Mouse (Mus musculus) CH12.LX (cell line): ENCODE results near the gene Cbfa2t3. TPM values are rescaled to one million over a fixed set of nuclear protein-coding genes. Genes with fewer than 3 reads are reported as not detected.
"Not testable (repeated sequence)": the region's sequence is repeated elsewhere in the genome, so short reads cannot be mapped to it uniquely, and the experiment has no call there.

ENCODE experiments used
- DNase-seq: peaks from one replicate; pipeline ENCODE4 v3.0.0-alpha.2; 2013; ENCODE audit errors: extremely low read depth
- H3K27ac ChIP-seq: 2 replicates; pipeline ENCODE4 v1.5.1; 2012; ENCODE audit warnings: low read depth, mild to moderate bottlenecking, control low read depth, moderate library complexity; ENCODE audit not compliant: insufficient read depth
- H3K27me3 ChIP-seq: replicated peaks from 2 replicates; pipeline ENCODE3; 2012; ENCODE audit warnings: inconsistent platforms
- H3K36me3 ChIP-seq, 2 experiments: replicated peaks in 1 of 2; 2 replicates each; pipeline versions ENCODE3 to v1.6.1; 2012; ENCODE audit warnings: inconsistent platforms in 1 of 2, low read length in 1 of 2, mild to moderate bottlenecking in 1 of 2, mixed read lengths in 1 of 2, moderate library complexity in 1 of 2; ENCODE audit not compliant: control insufficient read depth in 1 of 2, insufficient read depth in 1 of 2
- H3K4me1 ChIP-seq, 2 experiments: 2 replicates each; pipeline ENCODE4 v1.6.1; 2012; ENCODE audit warnings: inconsistent platforms in 1 of 2, moderate library complexity in 1 of 2; ENCODE audit not compliant: insufficient read depth in 2 of 2, control insufficient read depth in 1 of 2
- H3K4me2 ChIP-seq: 2 replicates; pipeline ENCODE4 v1.6.1; 2012; ENCODE audit warnings: low read depth, mild to moderate bottlenecking, control low read depth; ENCODE audit not compliant: poor library complexity, insufficient read depth, severe bottlenecking
- H3K4me3 ChIP-seq, 3 experiments: fragments of 150-350 bp in 1 of 3; sonication (generic) in 1 of 3; replicated peaks in 1 of 3; 2 replicates each; pipeline versions ENCODE3 to v1.5.1; 2011 to 2012; ENCODE audit warnings: low read depth in 2 of 3, low read length in 2 of 3, mild to moderate bottlenecking in 2 of 3, moderate library complexity in 2 of 3, control low read depth in 1 of 3, improper control_type of control experiment in 1 of 3, inconsistent platforms in 1 of 3, mixed read lengths in 1 of 3; ENCODE audit not compliant: poor library complexity in 1 of 3
- H3K79me2 ChIP-seq: replicated peaks from 2 replicates; pipeline ENCODE4 v1.6.1; 2012; ENCODE audit warnings: mild to moderate bottlenecking, moderate library complexity; ENCODE audit not compliant: control insufficient read depth, poor library complexity, insufficient read depth, severe bottlenecking; ENCODE audit errors: extremely low read depth
- H3K9ac ChIP-seq: 2 replicates; pipeline ENCODE4 v1.6.1; 2012; ENCODE audit warnings: low read depth, mild to moderate bottlenecking, control low read depth, moderate library complexity; ENCODE audit not compliant: insufficient read depth
- H3K9me3 ChIP-seq: replicated peaks from 2 replicates; pipeline ENCODE3; 2012; ENCODE audit warnings: low read length, inconsistent platforms, mixed read lengths
- BHLHE40 ChIP-seq: IDR thresholded peaks from 2 replicates; pipeline ENCODE4 v1.6.1; 2011; ENCODE audit warnings: mild to moderate bottlenecking, low read depth, low read length, improper control_type of control experiment
- CHD2 ChIP-seq: IDR thresholded peaks from 2 replicates; pipeline ENCODE4 v1.6.1; 2011; ENCODE audit warnings: low read length, improper control_type of control experiment
- CTCF ChIP-seq, 2 experiments: IDR thresholded peaks in 1 of 2; conservative IDR thresholded peaks in 1 of 2; 2 replicates each; pipeline ENCODE4 v1.5.1; 2011 to 2012; ENCODE audit warnings: low read depth in 2 of 2, low read length in 2 of 2, improper control_type of control experiment in 1 of 2, inconsistent platforms in 1 of 2, mild to moderate bottlenecking in 1 of 2, moderate library complexity in 1 of 2
- HCFC1 ChIP-seq: IDR thresholded peaks from 2 replicates; pipeline ENCODE4 v1.6.1; 2012; ENCODE audit warnings: low read depth, mild to moderate bottlenecking, inconsistent platforms, low read length, improper control_type of control experiment
- JUN ChIP-seq: IDR thresholded peaks from 2 replicates; pipeline ENCODE4 v1.6.1; 2011; ENCODE audit warnings: low read depth, mild to moderate bottlenecking, low read length, improper control_type of control experiment, moderate library complexity; ENCODE audit not compliant: insufficient read depth
- MAX ChIP-seq: IDR thresholded peaks from 2 replicates; pipeline ENCODE4 v1.6.1; 2011; ENCODE audit warnings: low read length, improper control_type of control experiment
- MEF2A ChIP-seq: IDR thresholded peaks from 2 replicates; pipeline ENCODE4 v1.6.1; 2014; ENCODE audit warnings: low read depth, mild to moderate bottlenecking, inconsistent platforms, low read length, improper control_type of control experiment, borderline replicate concordance
- MYC ChIP-seq: IDR thresholded peaks from 2 replicates; pipeline ENCODE4 v1.6.1; 2011; ENCODE audit warnings: low read depth, mild to moderate bottlenecking, improper control_type of control experiment, low read length
- NELFE ChIP-seq: IDR thresholded peaks from 2 replicates; pipeline ENCODE4 v1.6.1; 2011; ENCODE audit warnings: low read depth, low read length, improper control_type of control experiment
- POLR2A ChIP-seq: IDR thresholded peaks from 2 replicates; pipeline ENCODE4 v1.6.1; 2011; ENCODE audit warnings: low read depth, mild to moderate bottlenecking, improper control_type of control experiment, low read length
- RAD21 ChIP-seq: IDR thresholded peaks from 2 replicates; pipeline ENCODE4 v1.6.1; 2011; ENCODE audit warnings: low read depth, mild to moderate bottlenecking, low read length, improper control_type of control experiment, moderate library complexity
- RCOR1 ChIP-seq: conservative IDR thresholded peaks from 2 replicates; pipeline ENCODE4 v1.6.1; 2012; ENCODE audit warnings: low read depth, mild to moderate bottlenecking, inconsistent platforms, low read length, improper control_type of control experiment
- SIN3A ChIP-seq: IDR thresholded peaks from 2 replicates; pipeline ENCODE4 v1.6.1; 2012; ENCODE audit warnings: low read length, improper control_type of control experiment, inconsistent platforms
- UBTF ChIP-seq: IDR thresholded peaks from 2 replicates; pipeline ENCODE4 v1.6.1; 2012; ENCODE audit warnings: low read depth, mild to moderate bottlenecking, inconsistent platforms, low read length, improper control_type of control experiment, moderate library complexity
- ZKSCAN1 ChIP-seq: IDR thresholded peaks from 2 replicates; pipeline ENCODE4 v1.6.1; 2012; ENCODE audit warnings: low read depth, inconsistent platforms, low read length, improper control_type of control experiment, borderline replicate concordance
- ZMIZ1 ChIP-seq: IDR thresholded peaks from 2 replicates; pipeline ENCODE4 v1.6.1; 2012; ENCODE audit warnings: low read depth, mild to moderate bottlenecking, inconsistent platforms, low read length, improper control_type of control experiment
- ZNF384 ChIP-seq: IDR thresholded peaks from 2 replicates; pipeline ENCODE4 v1.6.1; 2012; ENCODE audit warnings: low read depth, low read length, improper control_type of control experiment, inconsistent platforms
- dilution Hi-C: fragments of 300-500 bp; cut with MboI; formaldehyde crosslinking; loops from 2 replicates; pipeline ENCODE4 v1.14.3; 2020; ENCODE audit warnings: low sequenced_read_pairs; ENCODE audit not compliant: extremely low pct_unique_long_range_greater_than_20kb, extremely low pct_ligation_motif_present
- in situ Hi-C: fragments of 300-500 bp; cut with MboI; formaldehyde crosslinking; loops from 3 replicates; pipeline ENCODE4 v1.14.3; 2019; ENCODE audit warnings: low sequenced_read_pairs, low pct_ligation_motif_present, low pct_unique_long_range_greater_than_20kb, mixed read lengths
- polyA plus RNA-seq: library from polyadenylated mRNA; unstranded; fragments of >175 nt; gene quantifications from 2 replicates; pipeline ENCODE4 v1.2.1, GENCODE M21; 2012; ENCODE audit warnings: low read depth; ENCODE audit not compliant: insufficient read length
- total RNA-seq, 2 experiments: library from RNA; depleted of rRNA; stranded (reverse); fragments of 300-350 nt in 1 of 2; fragments of >200 nt in 1 of 2; gene quantifications; 2 replicates each; pipeline ENCODE4 v1.2.3; 2012 to 2014

Gene Cbfa2t3
- total and polyA plus RNA-seq, 3 experiments = 0.47 to 22.6 (median 2.1) TPM

DNA sequence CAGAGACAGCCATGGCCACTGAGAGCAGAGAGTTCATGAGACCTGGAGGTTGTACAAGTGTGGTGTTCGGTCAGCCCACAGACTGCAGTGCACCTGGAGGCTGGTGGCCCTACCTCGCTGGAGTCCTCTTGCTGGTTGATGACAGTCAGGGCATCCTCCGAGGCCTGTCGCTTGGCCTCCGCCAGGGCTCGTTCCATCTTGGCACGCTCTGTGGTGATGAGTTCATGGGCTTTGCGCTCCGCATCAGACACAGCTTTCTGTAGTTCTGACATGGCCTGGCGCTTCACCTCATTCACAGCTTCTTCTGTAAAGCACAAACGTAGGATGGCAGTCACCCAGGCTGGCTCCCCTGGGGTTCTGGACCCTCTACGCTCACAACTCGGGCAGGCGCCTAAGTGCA is 65.7 kb downstream of the Cbfa2t3 start:
- peaks cover 77 to 92% of the 10 kb centered on the region in 2 experiments for H3K36me3 ChIP-seq
- TF ChIP-seq ZKSCAN1 = no peak
- no peak for TF ChIP-seq JUN
- TF ChIP-seq MYC = no peak
- no peak for TF ChIP-seq RAD21
- no peak for TF ChIP-seq SIN3A
- no peak for TF ChIP-seq MEF2A
- TF ChIP-seq UBTF = no peak
- no peak for TF ChIP-seq CHD2
- TF ChIP-seq POLR2A = no peak; the same call in 1 of the 2 replicates
- TF ChIP-seq BHLHE40 = no peak
- no peak for TF ChIP-seq RCOR1
- no peak for TF ChIP-seq ZMIZ1
- no peak for TF ChIP-seq ZNF384
- TF ChIP-seq NELFE = no peak
- no peak for TF ChIP-seq HCFC1
- TF ChIP-seq MAX = no peak
- DNase-seq = no peak
- H3K27ac ChIP-seq = no peak overlapping the region
- H3K27me3 ChIP-seq = no peaks in the 10 kb centered on the region
- no peak overlapping the region for H3K9ac ChIP-seq
- in situ Hi-C loops = no loop called here
- dilution Hi-C loops = no loop called here
- H3K9me3 ChIP-seq = no peaks in the 10 kb centered on the region
- no peaks in the 10 kb centered on the region for H3K79me2 ChIP-seq
- peaks cover 0 to 5% of the 10 kb centered on the region in 2 experiments; a peak in 1 of 4 replicates for H3K4me1 ChIP-seq
- H3K4me3 ChIP-seq = no peak overlapping the region
- H3K4me2 ChIP-seq = no peak overlapping the region

DNA sequence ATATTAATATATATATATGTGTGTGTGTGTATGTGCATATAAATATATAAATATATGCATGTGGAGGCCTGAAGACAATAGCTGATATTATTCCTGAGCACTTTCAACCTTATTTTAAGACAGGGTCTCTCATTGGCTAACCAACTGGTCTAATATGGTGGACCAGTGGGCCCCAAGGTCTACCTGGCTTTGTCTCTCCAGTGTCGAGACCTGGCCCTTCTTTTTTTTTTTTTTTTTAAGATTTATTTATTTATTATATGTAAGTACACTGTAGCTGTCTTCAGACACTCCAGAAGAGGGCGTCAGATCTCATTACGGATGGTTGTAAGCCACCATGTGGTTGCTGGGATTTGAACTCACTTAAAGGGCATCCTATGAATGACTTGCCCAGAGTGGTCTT is 66.8 kb downstream of the Cbfa2t3 start:
- H3K4me3 ChIP-seq, H3K27ac ChIP-seq, H3K9me3 ChIP-seq, dilution Hi-C loops: not testable (repeated sequence)
- TF ChIP-seq CTCF (conservative IDR thresholded peaks at IDR 0.05 in 1 of 2, IDR thresholded peaks at IDR 0.05 in 1 of 2; ENCODE audit: low read depth in 2 of 2, low read length in 2 of 2) = 0 out of 4 replicates have a peak, but pooled peaks of 1 of the 2 experiments have one; percentile 5
- TF ChIP-seq, all 38 proteins: peak for 1; not testable (repeated sequence) for 37
- peaks cover 67 to 88% of the 10 kb centered on the region in 2 experiments for H3K36me3 ChIP-seq
- H3K4me1 ChIP-seq = peaks cover 5 to 12% of the 10 kb centered on the region in 2 experiments
- H3K27me3 ChIP-seq, DNase-seq, in situ Hi-C loops, H3K79me2 ChIP-seq, H3K9ac ChIP-seq, H3K4me2 ChIP-seq: not testable (repeated sequence)
